Mouse (Mus musculus) ES-E14 (cell line): ENCODE measurements at regions not wholly inside any gene's neighbourhood (a gene's known extent, or its start where the extent isn't known, plus 50 kb on each side); places are given as distances from the start of the nearest gene placed in this dataset.

Experiments
- ZC3H11A ChIP-seq: IDR thresholded peaks from 2 replicates; pipeline ENCODE4 v1.6.1; 2012; ENCODE audit warnings: low read depth, mild to moderate bottlenecking, inconsistent platforms, low read length, borderline replicate concordance
- ZNF384 ChIP-seq: IDR thresholded peaks from 2 replicates; pipeline ENCODE4 v1.6.1; 2012; ENCODE audit warnings: low read depth, low read length, inconsistent platforms

DNA sequence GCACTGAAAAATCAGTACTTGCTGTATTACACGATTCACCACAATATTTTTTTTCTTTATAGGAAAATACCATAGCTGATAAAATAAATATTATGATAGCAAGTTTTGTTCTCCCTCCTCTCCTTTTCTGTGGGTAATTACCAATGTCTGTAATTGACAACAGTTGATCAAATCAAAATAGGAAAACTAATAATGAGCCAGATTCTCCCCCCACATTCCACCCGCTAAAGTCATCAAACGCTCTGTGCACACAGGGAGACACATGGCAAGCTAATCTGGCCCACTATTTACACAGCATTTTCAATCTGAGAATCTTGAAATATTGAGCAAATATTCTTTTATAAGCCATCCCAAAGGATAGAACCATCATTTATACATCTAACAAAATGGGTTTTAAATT is 659.2 kb upstream of the Acvr2a start:
- TF ChIP-seq ZNF384 (no peak), ZC3H11A (no peak)
